Mouse (Mus musculus): ENCODE measurements around the gene Sfrp5. TPM values are rescaled to one million over a fixed set of nuclear protein-coding genes. Genes with fewer than 3 reads are reported as not detected.

Gene Sfrp5
- polyA plus RNA-seq, 1 experiment from 2014 or later: not detected

- no peaks in the 10 kb centered on the region; the same call in 1 of the 2 replicates for H3K36me3 ChIP-seq (replicated peaks; ENCODE audit: insufficient read depth, low read length)
- DNase-seq: peak; percentile 97
- H3K27ac ChIP-seq (ENCODE audit: low read depth): peak overlapping the region; percentile 71
- H3K9ac ChIP-seq (replicated peaks): peak overlapping the region; percentile 97
- 0 out of 2 replicates have a peak, but pooled peaks cover 4% of the 10 kb centered on the region for H3K27me3 ChIP-seq (ENCODE audit: insufficient read depth, low read length)
- no peaks in the 10 kb centered on the region for H3K9me3 ChIP-seq (ENCODE audit: low read length)
- 2% methylated on average over 33 of the region's 56 CpGs for WGBS (ENCODE audit: insufficient replicate concordance)
- H3K4me2 ChIP-seq (ENCODE audit: low read depth, low read length): peak overlapping the region; percentile 91
- TF ChIP-seq EP300 (IDR thresholded peaks at IDR 0.05; ENCODE audit: low read depth): no peak
- peak; percentile 35 for TF ChIP-seq CTCF (IDR thresholded peaks at IDR 0.05; ENCODE audit: low read depth)
- peak; percentile 95 for ATAC-seq
- H3K4me1 ChIP-seq (ENCODE audit: insufficient read depth): peaks cover 23% of the 10 kb centered on the region
- peak overlapping the region; percentile 88 for H3K4me3 ChIP-seq (ENCODE audit: low read depth, low read length)
These were observed 31.8 kb downstream of the Sfrp5 start for GRCm38 (mm10) chr19:42170025-42170969.

- no peak for ATAC-seq
- Histone ChIP-seq H3K9me3 (ENCODE audit: low read length) (no peaks in the 10 kb centered on the region), H3K27me3 (ENCODE audit: insufficient read depth, low read length) (0 out of 2 replicates have a peak, but pooled peaks cover 4% of the 10 kb centered on the region), H3K36me3 (replicated peaks; ENCODE audit: insufficient read depth, low read length) (no peaks in the 10 kb centered on the region; the same call in 1 of the 2 replicates), H3K4me3 (ENCODE audit: low read depth, low read length) (no peak overlapping the region; the same call in 1 of the 2 replicates), H3K9ac (replicated peaks) (no peak overlapping the region; the same call in 1 of the 2 replicates), H3K4me2 (ENCODE audit: low read depth, low read length) (peak overlapping the region; percentile 91), H3K4me1 (ENCODE audit: insufficient read depth) (peaks cover 23% of the 10 kb centered on the region), H3K27ac (ENCODE audit: low read depth) (no peak overlapping the region)
- DNase-seq: no peak
- TF ChIP-seq CTCF (IDR thresholded peaks at IDR 0.05; ENCODE audit: low read depth): no peak
- TF ChIP-seq EP300 (IDR thresholded peaks at IDR 0.05; ENCODE audit: low read depth): peak; percentile 81
- WGBS (ENCODE audit: insufficient replicate concordance): 52% methylated on average over 10 of the region's 10 CpGs
These were observed 32.6 kb downstream of the Sfrp5 start for GRCm38 (mm10) chr19:42169322-42169975.

GRCm38 (mm10) chr19:42167489-42167888 is 34.6 kb downstream of the Sfrp5 start:
- Histone ChIP-seq H3K27me3 (ENCODE audit: insufficient read depth, low read length) (0 out of 2 replicates have a peak, but pooled peaks cover 4% of the 10 kb centered on the region), H3K4me2 (ENCODE audit: low read depth, low read length) (no peak overlapping the region), H3K9me3 (ENCODE audit: low read length) (no peaks in the 10 kb centered on the region), H3K4me3 (ENCODE audit: low read depth, low read length) (no peak overlapping the region), H3K9ac (replicated peaks) (no peak overlapping the region), H3K4me1 (ENCODE audit: insufficient read depth) (peaks cover 23% of the 10 kb centered on the region), H3K36me3 (replicated peaks; ENCODE audit: insufficient read depth, low read length) (no peaks in the 10 kb centered on the region), H3K27ac (ENCODE audit: low read depth) (no peak overlapping the region)
- DNase-seq (peak; percentile 10), ATAC-seq (no peak)
- TF ChIP-seq CTCF (IDR thresholded peaks at IDR 0.05; ENCODE audit: low read depth) (no peak), EP300 (IDR thresholded peaks at IDR 0.05; ENCODE audit: low read depth) (no peak)
- 67% methylated on average over 9 of the region's 9 CpGs for WGBS (ENCODE audit: insufficient replicate concordance)

- H3K9ac ChIP-seq (replicated peaks): no peak overlapping the region
- no peak for TF ChIP-seq EP300 (IDR thresholded peaks at IDR 0.05; ENCODE audit: low read depth)
- no peak for TF ChIP-seq CTCF (IDR thresholded peaks at IDR 0.05; ENCODE audit: low read depth)
- H3K36me3 ChIP-seq (replicated peaks; ENCODE audit: insufficient read depth, low read length): no peaks in the 10 kb centered on the region
- DNase-seq (no peak), ATAC-seq (no peak)
- 0 out of 2 replicates have a peak, but pooled peaks cover 4% of the 10 kb centered on the region for H3K27me3 ChIP-seq (ENCODE audit: insufficient read depth, low read length)
- H3K4me2 ChIP-seq (ENCODE audit: low read depth, low read length): no peak overlapping the region
- no peak overlapping the region for H3K27ac ChIP-seq (ENCODE audit: low read depth)
- H3K4me1 ChIP-seq (ENCODE audit: insufficient read depth): peaks cover 21% of the 10 kb centered on the region
- WGBS (ENCODE audit: insufficient replicate concordance): 49% methylated on average over 3 of the region's 3 CpGs
- H3K9me3 ChIP-seq (ENCODE audit: low read length): no peaks in the 10 kb centered on the region
- H3K4me3 ChIP-seq (ENCODE audit: low read depth, low read length): no peak overlapping the region
These were observed 35.3 kb downstream of the Sfrp5 start for GRCm38 (mm10) chr19:42166766-42167165.

- Histone ChIP-seq H3K4me1 (ENCODE audit: insufficient read depth) (peaks cover 15% of the 10 kb centered on the region), H3K9me3 (ENCODE audit: low read length) (no peaks in the 10 kb centered on the region), H3K36me3 (replicated peaks; ENCODE audit: insufficient read depth, low read length) (no peaks in the 10 kb centered on the region), H3K9ac (replicated peaks) (0 out of 2 replicates have a peak overlapping the region, but pooled peaks have one; percentile 8), H3K27ac (ENCODE audit: low read depth) (no peak overlapping the region), H3K4me3 (ENCODE audit: low read depth, low read length) (peak overlapping the region; percentile 20; the same call in 1 of the 2 replicates), H3K4me2 (ENCODE audit: low read depth, low read length) (peak overlapping the region; percentile 62), H3K27me3 (ENCODE audit: insufficient read depth, low read length) (0 out of 2 replicates have a peak, but pooled peaks cover 4% of the 10 kb centered on the region)
- 2% methylated on average over 12 of the region's 12 CpGs for WGBS (ENCODE audit: insufficient replicate concordance)
- ATAC-seq (no peak), DNase-seq (peak; percentile 89)
- no peak for TF ChIP-seq EP300 (IDR thresholded peaks at IDR 0.05; ENCODE audit: low read depth)
- TF ChIP-seq CTCF (IDR thresholded peaks at IDR 0.05; ENCODE audit: low read depth): peak; percentile 96
These were observed 35.9 kb downstream of the Sfrp5 start for GRCm38 (mm10) chr19:42166130-42166529.

- no peak for TF ChIP-seq CTCF (IDR thresholded peaks at IDR 0.05; ENCODE audit: low read depth)
- no peak overlapping the region for H3K4me3 ChIP-seq (ENCODE audit: low read depth, low read length)
- ATAC-seq (no peak), DNase-seq (no peak)
- no peak overlapping the region for H3K4me2 ChIP-seq (ENCODE audit: low read depth, low read length)
- H3K27me3 ChIP-seq (ENCODE audit: insufficient read depth, low read length): 0 out of 2 replicates have a peak, but pooled peaks cover 4% of the 10 kb centered on the region
- H3K36me3 ChIP-seq (replicated peaks; ENCODE audit: insufficient read depth, low read length): no peaks in the 10 kb centered on the region
- H3K27ac ChIP-seq (ENCODE audit: low read depth): no peak overlapping the region
- no peaks in the 10 kb centered on the region for H3K9me3 ChIP-seq (ENCODE audit: low read length)
- 53% methylated on average over 7 of the region's 7 CpGs for WGBS (ENCODE audit: insufficient replicate concordance)
- H3K9ac ChIP-seq (replicated peaks): no peak overlapping the region
- peaks cover under 1% of the 10 kb centered on the region for H3K4me1 ChIP-seq (ENCODE audit: insufficient read depth)
These were observed 37.9 kb downstream of the Sfrp5 start for GRCm38 (mm10) chr19:42164188-42164587.

All from liver, postnatal 0 days (tissue).